Mouse (Mus musculus): ENCODE measurements at regions not wholly inside any gene's neighbourhood (a gene's known extent, or its start where the extent isn't known, plus 50 kb on each side); places are given as distances from the start of the nearest gene placed in this dataset.

DNA sequence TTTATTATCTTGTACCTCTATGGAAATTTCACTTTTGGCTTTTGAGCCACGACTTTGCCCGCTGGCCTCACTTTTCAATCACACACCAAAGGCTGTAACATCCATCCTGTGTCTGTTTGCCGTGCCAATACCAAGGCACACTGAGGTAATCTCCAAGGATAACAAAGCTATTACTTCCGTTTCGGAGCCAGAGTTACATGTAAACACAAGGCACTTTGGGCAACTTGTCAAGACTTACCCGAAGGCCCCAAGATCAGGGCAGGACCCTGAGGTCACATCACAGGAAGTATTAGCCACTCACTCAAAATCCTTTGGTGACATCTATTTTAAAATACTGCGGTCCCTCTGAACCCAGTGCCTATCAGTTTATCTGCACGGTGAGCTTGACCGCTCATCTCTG, 241.3 kb downstream of the Skap2 start:
- DNase-seq (ENCODE audit: low spot score) (no peak), ATAC-seq (ENCODE audit: insufficient read depth, low read depth) (no peak)
- TF ChIP-seq EP300 (IDR thresholded peaks at IDR 0.05; ENCODE audit: low read depth) = no peak
- no peak for TF ChIP-seq CTCF (IDR thresholded peaks at IDR 0.05; ENCODE audit: low read depth)
- Histone ChIP-seq H3K4me1 (ENCODE audit: control insufficient read depth, insufficient read depth) (no peaks in the 10 kb centered on the region), H3K4me2 (ENCODE audit: low read depth, low read length) (no peak overlapping the region), H3K27ac (ENCODE audit: low read depth) (no peak overlapping the region), H3K36me3 (replicated peaks; ENCODE audit: control insufficient read depth, insufficient read depth, low read length) (no peaks in the 10 kb centered on the region), H3K9ac (replicated peaks; ENCODE audit: low read depth, low read length) (no peak overlapping the region), H3K27me3 (ENCODE audit: control insufficient read depth, insufficient read depth, low read length) (no peaks in the 10 kb centered on the region), H3K9me3 (replicated peaks; ENCODE audit: control insufficient read depth, low read length) (no peaks in the 10 kb centered on the region), H3K4me3 (ENCODE audit: low read depth, low read length) (no peak overlapping the region)
- 71% methylated on average over 9 of the region's 9 CpGs for WGBS

DNA sequence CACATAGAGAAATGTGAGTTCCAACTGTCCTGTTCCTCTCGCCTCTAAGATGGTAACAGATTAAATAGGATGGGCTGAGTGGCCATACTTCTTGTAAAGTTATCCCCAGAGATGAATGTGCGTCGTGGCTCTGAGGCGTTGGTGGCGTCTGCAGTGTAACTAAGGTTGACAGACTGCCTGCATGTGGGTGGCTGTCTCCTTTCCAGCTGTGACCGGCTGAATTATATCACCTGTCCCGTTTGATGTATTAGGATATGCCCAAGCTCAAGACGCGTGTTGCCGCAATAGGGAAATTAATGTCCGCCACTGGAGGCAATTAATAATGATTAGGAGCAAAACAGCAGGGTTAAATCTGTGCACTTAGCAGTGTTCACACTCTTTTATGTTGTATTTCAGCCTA, 240.9 kb downstream of the Skap2 start:
- Histone ChIP-seq H3K27me3 (ENCODE audit: control insufficient read depth, insufficient read depth, low read length) (no peaks in the 10 kb centered on the region), H3K36me3 (replicated peaks; ENCODE audit: control insufficient read depth, insufficient read depth, low read length) (no peaks in the 10 kb centered on the region), H3K4me3 (ENCODE audit: low read depth, low read length) (no peak overlapping the region), H3K4me2 (ENCODE audit: low read depth, low read length) (no peak overlapping the region), H3K9ac (replicated peaks; ENCODE audit: low read depth, low read length) (no peak overlapping the region), H3K9me3 (replicated peaks; ENCODE audit: control insufficient read depth, low read length) (no peaks in the 10 kb centered on the region), H3K4me1 (ENCODE audit: control insufficient read depth, insufficient read depth) (no peaks in the 10 kb centered on the region), H3K27ac (ENCODE audit: low read depth) (no peak overlapping the region)
- DNase-seq (ENCODE audit: low spot score) (no peak), ATAC-seq (ENCODE audit: insufficient read depth, low read depth) (no peak)
- WGBS = 74% methylated on average over 11 of the region's 11 CpGs
- TF ChIP-seq EP300 (IDR thresholded peaks at IDR 0.05; ENCODE audit: low read depth) (no peak), CTCF (IDR thresholded peaks at IDR 0.05; ENCODE audit: low read depth) (no peak)

DNA sequence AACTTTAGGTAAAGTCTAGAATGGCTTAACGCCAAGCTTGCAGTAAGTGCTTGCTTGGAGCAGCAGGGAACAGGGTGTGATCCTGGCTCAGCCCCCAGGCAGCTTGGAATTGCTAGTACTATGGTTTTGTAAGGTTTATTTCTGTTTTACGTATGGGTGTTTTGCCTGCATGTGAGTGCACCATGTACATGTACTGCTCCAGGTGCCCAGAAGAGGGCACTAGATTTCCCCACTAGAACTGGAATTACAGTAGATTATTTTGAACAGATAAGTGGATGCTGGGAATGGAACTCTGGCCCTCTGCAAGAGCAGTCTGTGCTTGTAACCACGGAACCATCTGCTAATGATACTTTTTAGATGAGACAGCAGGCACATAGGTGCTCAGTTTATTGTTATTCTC, 237.6 kb downstream of the Skap2 start:
- H3K9me3 ChIP-seq (replicated peaks; ENCODE audit: control insufficient read depth, low read length) = no peaks in the 10 kb centered on the region
- no peak overlapping the region for H3K4me3 ChIP-seq (ENCODE audit: low read depth, low read length)
- no peak overlapping the region for H3K4me2 ChIP-seq (ENCODE audit: low read depth, low read length)
- H3K9ac ChIP-seq (replicated peaks; ENCODE audit: low read depth, low read length) = no peak overlapping the region
- H3K4me1 ChIP-seq (ENCODE audit: control insufficient read depth, insufficient read depth) = no peaks in the 10 kb centered on the region
- H3K36me3 ChIP-seq (replicated peaks; ENCODE audit: control insufficient read depth, insufficient read depth, low read length) = no peaks in the 10 kb centered on the region
- peak; percentile 22; the same call in 1 of the 2 replicates for TF ChIP-seq CTCF (IDR thresholded peaks at IDR 0.05; ENCODE audit: low read depth)
- no peak for TF ChIP-seq EP300 (IDR thresholded peaks at IDR 0.05; ENCODE audit: low read depth)
- no peak overlapping the region for H3K27ac ChIP-seq (ENCODE audit: low read depth)
- DNase-seq (ENCODE audit: low spot score) (no peak), ATAC-seq (ENCODE audit: insufficient read depth, low read depth) (no peak)
- H3K27me3 ChIP-seq (ENCODE audit: control insufficient read depth, insufficient read depth, low read length) = no peaks in the 10 kb centered on the region
- WGBS = 83% methylated on average over 3 of the region's 3 CpGs

DNA sequence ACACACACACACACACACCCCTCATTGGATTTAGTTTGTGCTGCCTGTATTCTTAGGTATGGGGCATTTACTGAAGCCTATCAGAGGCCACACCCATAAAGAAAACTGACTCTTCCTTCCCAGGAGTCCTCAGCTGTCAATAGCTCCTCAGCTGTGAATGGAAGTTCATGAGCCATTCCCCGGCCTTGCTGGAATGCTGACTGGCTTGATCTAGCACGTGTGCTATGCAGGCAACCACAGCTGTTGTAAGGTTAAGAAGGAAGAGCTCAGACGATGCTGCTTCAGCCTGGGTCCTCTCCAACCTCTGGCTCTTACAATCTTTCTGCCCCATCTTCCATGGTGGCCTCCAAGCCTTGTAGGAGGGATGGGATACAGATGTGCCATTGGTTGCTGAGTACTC, 226.7 kb downstream of the Skap2 start:
- no peaks in the 10 kb centered on the region for H3K27me3 ChIP-seq (ENCODE audit: control insufficient read depth, insufficient read depth, low read length)
- no peaks in the 10 kb centered on the region for H3K36me3 ChIP-seq (replicated peaks; ENCODE audit: control insufficient read depth, insufficient read depth, low read length)
- H3K27ac ChIP-seq (ENCODE audit: low read depth) = no peak overlapping the region
- ATAC-seq (ENCODE audit: insufficient read depth, low read depth) = no peak
- DNase-seq (ENCODE audit: low spot score) = no peak
- TF ChIP-seq EP300 (IDR thresholded peaks at IDR 0.05; ENCODE audit: low read depth) (no peak), CTCF (IDR thresholded peaks at IDR 0.05; ENCODE audit: low read depth) (no peak)
- no peak overlapping the region for H3K9ac ChIP-seq (replicated peaks; ENCODE audit: low read depth, low read length)
- no peak overlapping the region for H3K4me3 ChIP-seq (ENCODE audit: low read depth, low read length)
- no peaks in the 10 kb centered on the region for H3K4me1 ChIP-seq (ENCODE audit: control insufficient read depth, insufficient read depth)
- 10% methylated on average over 3 of the region's 3 CpGs for WGBS
- no peaks in the 10 kb centered on the region for H3K9me3 ChIP-seq (replicated peaks; ENCODE audit: control insufficient read depth, low read length)
- H3K4me2 ChIP-seq (ENCODE audit: low read depth, low read length) = no peak overlapping the region

DNA sequence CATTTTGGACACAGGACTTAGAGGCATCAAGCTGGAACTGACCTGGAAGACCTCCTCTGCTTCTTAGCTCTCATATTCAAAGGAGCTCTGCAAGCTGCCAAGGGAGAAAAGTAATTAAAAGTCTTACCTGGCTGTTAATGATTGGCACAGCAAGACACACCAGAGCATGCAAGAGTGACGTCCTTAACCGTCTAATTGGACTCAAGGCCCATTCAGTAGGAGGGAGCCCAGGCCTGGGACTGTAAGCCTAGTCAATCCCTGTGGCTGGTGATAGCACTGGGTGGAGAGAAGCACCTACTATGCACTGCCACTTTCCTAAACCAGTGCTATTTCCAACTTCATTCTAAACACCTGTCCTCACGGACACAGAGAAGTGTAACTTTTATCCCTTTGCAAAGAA, 225.5 kb downstream of the Skap2 start:
- Histone ChIP-seq H3K4me2 (ENCODE audit: low read depth, low read length) (no peak overlapping the region), H3K36me3 (replicated peaks; ENCODE audit: control insufficient read depth, insufficient read depth, low read length) (no peaks in the 10 kb centered on the region), H3K27me3 (ENCODE audit: control insufficient read depth, insufficient read depth, low read length) (no peaks in the 10 kb centered on the region), H3K4me1 (ENCODE audit: control insufficient read depth, insufficient read depth) (no peaks in the 10 kb centered on the region), H3K9ac (replicated peaks; ENCODE audit: low read depth, low read length) (no peak overlapping the region), H3K27ac (ENCODE audit: low read depth) (no peak overlapping the region), H3K4me3 (ENCODE audit: low read depth, low read length) (no peak overlapping the region), H3K9me3 (replicated peaks; ENCODE audit: control insufficient read depth, low read length) (no peaks in the 10 kb centered on the region)
- DNase-seq (ENCODE audit: low spot score) (no peak), ATAC-seq (ENCODE audit: insufficient read depth, low read depth) (no peak)
- TF ChIP-seq CTCF (IDR thresholded peaks at IDR 0.05; ENCODE audit: low read depth) = no peak
- no peak for TF ChIP-seq EP300 (IDR thresholded peaks at IDR 0.05; ENCODE audit: low read depth)
- WGBS = 83% methylated on average over 3 of the region's 3 CpGs

DNA sequence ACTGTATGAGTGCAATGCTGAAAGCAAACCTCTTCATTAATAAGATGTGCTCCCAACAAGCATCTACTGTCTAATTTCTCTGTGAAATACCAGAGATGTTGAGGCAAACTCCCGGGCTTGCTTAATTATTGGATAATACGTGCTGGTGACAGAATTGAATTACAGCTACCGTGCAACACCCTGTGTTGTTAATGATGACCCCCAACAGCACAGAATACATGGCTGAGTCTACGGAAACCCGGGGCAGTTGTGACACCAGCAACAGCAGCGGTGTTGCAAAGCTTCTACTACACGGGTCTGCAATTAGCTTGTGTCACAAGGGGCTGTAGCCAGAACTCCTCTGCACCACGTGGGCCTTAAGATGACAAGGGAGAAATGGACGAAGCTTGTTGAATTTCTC, 224.2 kb downstream of the Skap2 start:
- H3K9ac ChIP-seq (replicated peaks; ENCODE audit: low read depth, low read length) = no peak overlapping the region
- no peak for DNase-seq (ENCODE audit: low spot score)
- H3K27me3 ChIP-seq (ENCODE audit: control insufficient read depth, insufficient read depth, low read length) = no peaks in the 10 kb centered on the region
- H3K27ac ChIP-seq (ENCODE audit: low read depth) = no peak overlapping the region
- no peaks in the 10 kb centered on the region for H3K9me3 ChIP-seq (replicated peaks; ENCODE audit: control insufficient read depth, low read length)
- TF ChIP-seq EP300 (IDR thresholded peaks at IDR 0.05; ENCODE audit: low read depth) (no peak), CTCF (IDR thresholded peaks at IDR 0.05; ENCODE audit: low read depth) (no peak)
- no peaks in the 10 kb centered on the region for H3K36me3 ChIP-seq (replicated peaks; ENCODE audit: control insufficient read depth, insufficient read depth, low read length)
- 81% methylated on average over 9 of the region's 9 CpGs for WGBS
- no peaks in the 10 kb centered on the region for H3K4me1 ChIP-seq (ENCODE audit: control insufficient read depth, insufficient read depth)
- no peak overlapping the region for H3K4me2 ChIP-seq (ENCODE audit: low read depth, low read length)
- no peak for ATAC-seq (ENCODE audit: insufficient read depth, low read depth)
- no peak overlapping the region for H3K4me3 ChIP-seq (ENCODE audit: low read depth, low read length)
